Mouse (Mus musculus): ENCODE data around the gene Tap1.

- TF ChIP-seq CTCF (IDR thresholded peaks at IDR 0.05; ENCODE audit: control insufficient read depth, insufficient read depth, low read length), result no peak
- no peak for TF ChIP-seq POLR2A (IDR thresholded peaks at IDR 0.05; ENCODE audit: borderline replicate concordance, control insufficient read depth, low read depth, low read length)
Observed at GRCm38 (mm10) chr17:34152923-34153322, 34.4 kb upstream of the Tap1 start, which contains the start of gene H2-DMb1.
